Mouse (Mus musculus): ENCODE data around the gene Gm14137. TPM values are rescaled to one million over a fixed set of nuclear protein-coding genes. Genes with fewer than 3 reads are reported as not detected.

Gm14137 gene
- polyA plus RNA-seq, 1 experiment: 0.26 TPM

DNA sequence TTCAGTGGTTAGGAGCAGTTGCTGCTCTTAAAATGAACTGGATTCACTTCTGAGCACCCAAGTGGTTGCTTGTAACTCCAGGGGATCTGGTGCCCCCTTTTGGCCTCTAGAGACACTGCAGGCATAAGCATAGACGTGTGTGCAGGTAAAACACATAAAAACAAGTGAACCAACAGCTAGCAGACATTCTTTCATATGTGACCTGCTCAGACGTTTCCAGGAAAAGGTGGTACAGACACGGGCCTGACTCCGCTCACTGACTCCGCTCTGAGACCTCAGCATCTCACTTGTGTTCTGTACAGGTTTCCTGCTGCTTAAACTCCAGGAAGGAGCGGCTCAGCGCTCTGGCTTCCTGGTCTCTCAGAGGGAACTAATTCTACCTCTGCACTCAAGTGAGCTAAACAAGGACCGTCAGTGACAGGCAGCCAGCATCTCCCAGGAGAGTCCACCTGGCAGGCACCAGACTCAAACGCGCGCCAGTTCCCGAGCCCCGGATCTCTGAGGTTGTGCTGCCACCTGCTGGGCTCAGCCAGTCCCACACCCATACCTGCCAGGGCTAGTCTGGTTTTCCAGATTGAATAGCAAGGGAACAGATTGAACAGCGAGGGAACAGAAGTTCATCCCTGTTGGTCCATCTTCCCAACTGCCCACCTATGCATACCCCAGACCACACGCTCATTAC lies 14.9 kb downstream of the Gm14137 start:
- peak; percentile 59 to 81 for DNase-seq (ENCODE audit: low read depth in 1 of 2, low spot score in 2 of 2)
- no peak for TF ChIP-seq POLR2A (IDR thresholded peaks at IDR 0.05; ENCODE audit: low read depth, low read length)
- TF ChIP-seq CTCF (IDR thresholded peaks at IDR 0.05; ENCODE audit: extremely low read depth, insufficient read depth, insufficient read length, insufficient replicate concordance): peak; percentile 98
- H3K36me3 ChIP-seq (ENCODE audit: control insufficient read depth, insufficient read depth, low read length): peaks cover 9% of the 10 kb centered on the region
- peaks cover 2% of the 10 kb centered on the region; the same call in 1 of the 2 replicates for H3K4me1 ChIP-seq (ENCODE audit: control insufficient read depth, insufficient read depth, insufficient read length)
- peak overlapping the region; percentile 29 for H3K4me3 ChIP-seq (ENCODE audit: extremely low read depth, insufficient read depth, insufficient read length)
- no peaks in the 10 kb centered on the region for H3K27me3 ChIP-seq (ENCODE audit: control insufficient read depth, insufficient read depth, low read length)
- no peak overlapping the region for H3K27ac ChIP-seq (ENCODE audit: insufficient read depth, low read length)
- 3% methylated on average over 15 of the region's 15 CpGs for WGBS

DNA sequence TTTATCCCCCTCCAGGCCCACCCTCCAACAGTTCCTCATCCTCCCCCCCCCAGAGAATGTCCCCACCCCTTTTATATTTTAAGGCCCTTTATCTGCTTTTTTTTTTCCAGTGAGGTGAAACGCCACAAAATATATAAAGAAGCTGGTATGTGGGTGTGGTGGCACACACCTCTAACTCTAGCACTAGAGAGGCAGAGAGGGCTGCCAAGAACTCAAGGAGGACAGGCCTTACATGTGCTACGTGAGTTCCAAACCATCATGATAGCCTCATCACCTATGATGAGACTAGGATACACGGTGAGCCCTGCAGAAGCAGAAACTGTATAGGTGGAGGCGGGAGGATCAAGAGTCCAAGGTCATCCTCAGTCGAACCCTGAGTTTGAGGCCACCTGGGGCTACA lies 16.7 kb downstream of the Gm14137 start:
- peaks cover 2% of the 10 kb centered on the region; the same call in 1 of the 2 replicates for H3K4me1 ChIP-seq (ENCODE audit: control insufficient read depth, insufficient read depth, insufficient read length)
- H3K4me3 ChIP-seq (ENCODE audit: extremely low read depth, insufficient read depth, insufficient read length): no peak overlapping the region
- no peak for DNase-seq (ENCODE audit: low read depth in 1 of 2, low spot score in 2 of 2)
- TF ChIP-seq CTCF (IDR thresholded peaks at IDR 0.05; ENCODE audit: extremely low read depth, insufficient read depth, insufficient read length, insufficient replicate concordance) (no peak), POLR2A (IDR thresholded peaks at IDR 0.05; ENCODE audit: low read depth, low read length) (no peak)
- H3K27me3 ChIP-seq (ENCODE audit: control insufficient read depth, insufficient read depth, low read length): no peaks in the 10 kb centered on the region
- 82% methylated on average over 5 of the region's 5 CpGs for WGBS
- H3K36me3 ChIP-seq (ENCODE audit: control insufficient read depth, insufficient read depth, low read length): peaks cover 2% of the 10 kb centered on the region; the same call in 1 of the 2 replicates
- H3K27ac ChIP-seq (ENCODE audit: insufficient read depth, low read length): no peak overlapping the region

- H3K27me3 ChIP-seq (ENCODE audit: control insufficient read depth, insufficient read depth, low read length): no peaks in the 10 kb centered on the region
- H3K4me3 ChIP-seq (ENCODE audit: extremely low read depth, insufficient read depth, insufficient read length): no peak overlapping the region
- peaks cover under 1% of the 10 kb centered on the region; the same call in 1 of the 2 replicates for H3K4me1 ChIP-seq (ENCODE audit: control insufficient read depth, insufficient read depth, insufficient read length)
- H3K36me3 ChIP-seq (ENCODE audit: control insufficient read depth, insufficient read depth, low read length): no peaks in the 10 kb centered on the region
- no peak for TF ChIP-seq CTCF (IDR thresholded peaks at IDR 0.05; ENCODE audit: extremely low read depth, insufficient read depth, insufficient read length, insufficient replicate concordance)
- no peak for TF ChIP-seq POLR2A (IDR thresholded peaks at IDR 0.05; ENCODE audit: low read depth, low read length)
- 95% methylated on average over 5 of the region's 5 CpGs for WGBS
- DNase-seq (ENCODE audit: low read depth in 1 of 2, low spot score in 2 of 2): no peak
- H3K27ac ChIP-seq (ENCODE audit: insufficient read depth, low read length): no peak overlapping the region
Measured at GRCm38 (mm10) chr2:119194140-119194539, 19.8 kb downstream of the Gm14137 start.

- TF ChIP-seq POLR2A (IDR thresholded peaks at IDR 0.05; ENCODE audit: low read depth, low read length) (no peak), CTCF (IDR thresholded peaks at IDR 0.05; ENCODE audit: extremely low read depth, insufficient read depth, insufficient read length, insufficient replicate concordance) (no peak)
Measured at GRCm38 (mm10) chr2:119196316-119197108, 22.2 kb downstream of the Gm14137 start.

DNA sequence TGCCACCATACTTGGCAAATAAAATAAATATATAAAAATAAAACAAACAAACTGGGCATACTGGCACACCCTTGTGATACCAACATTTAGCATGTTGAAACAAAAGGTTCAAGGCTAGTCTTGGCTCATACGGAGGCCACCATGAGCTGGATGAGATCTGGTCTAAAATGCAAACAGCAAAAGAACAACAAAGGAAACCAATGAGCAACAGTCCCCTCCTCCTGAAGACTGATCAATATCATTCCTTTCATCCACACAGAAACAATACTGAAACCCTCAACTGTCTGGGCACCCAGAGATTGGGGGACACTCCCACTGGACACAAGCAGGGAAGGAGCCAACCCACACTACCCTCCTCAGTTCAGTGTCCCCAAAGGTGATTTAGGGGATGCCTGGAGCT lies 23.2 kb downstream of the Gm14137 start:
- H3K4me3 ChIP-seq (ENCODE audit: extremely low read depth, insufficient read depth, insufficient read length): no peak overlapping the region
- no peaks in the 10 kb centered on the region for H3K4me1 ChIP-seq (ENCODE audit: control insufficient read depth, insufficient read depth, insufficient read length)
- no peak for DNase-seq (ENCODE audit: low read depth in 1 of 2, low spot score in 2 of 2)
- WGBS: 90% methylated on average over 1 of the region's 1 CpGs
- H3K27ac ChIP-seq (ENCODE audit: insufficient read depth, low read length): no peak overlapping the region
- H3K27me3 ChIP-seq (ENCODE audit: control insufficient read depth, insufficient read depth, low read length): no peaks in the 10 kb centered on the region
- no peaks in the 10 kb centered on the region for H3K36me3 ChIP-seq (ENCODE audit: control insufficient read depth, insufficient read depth, low read length)
- TF ChIP-seq CTCF (IDR thresholded peaks at IDR 0.05; ENCODE audit: extremely low read depth, insufficient read depth, insufficient read length, insufficient replicate concordance) (no peak), POLR2A (IDR thresholded peaks at IDR 0.05; ENCODE audit: low read depth, low read length) (no peak)

More at GRCm38 (mm10) chr2:119196316-119197108, 22.2 kb downstream of the Gm14137 start:
- Histone ChIP-seq H3K27ac (ENCODE audit: insufficient read depth, low read length) (no peak overlapping the region), H3K36me3 (ENCODE audit: control insufficient read depth, insufficient read depth, low read length) (no peaks in the 10 kb centered on the region), H3K27me3 (ENCODE audit: control insufficient read depth, insufficient read depth, low read length) (no peaks in the 10 kb centered on the region), H3K4me3 (ENCODE audit: extremely low read depth, insufficient read depth, insufficient read length) (no peak overlapping the region), H3K4me1 (ENCODE audit: control insufficient read depth, insufficient read depth, insufficient read length) (no peaks in the 10 kb centered on the region)
- 85% methylated on average over 4 of the region's 4 CpGs for WGBS
- DNase-seq (ENCODE audit: low read depth in 1 of 2, low spot score in 2 of 2): no peak

- Histone ChIP-seq H3K4me3 (ENCODE audit: extremely low read depth, insufficient read depth, insufficient read length) (no peak overlapping the region), H3K4me1 (ENCODE audit: control insufficient read depth, insufficient read depth, insufficient read length) (no peaks in the 10 kb centered on the region), H3K27ac (ENCODE audit: insufficient read depth, low read length) (no peak overlapping the region), H3K27me3 (ENCODE audit: control insufficient read depth, insufficient read depth, low read length) (no peaks in the 10 kb centered on the region), H3K36me3 (ENCODE audit: control insufficient read depth, insufficient read depth, low read length) (no peaks in the 10 kb centered on the region)
- DNase-seq (ENCODE audit: low read depth in 1 of 2, low spot score in 2 of 2): no peak
- TF ChIP-seq POLR2A (IDR thresholded peaks at IDR 0.05; ENCODE audit: low read depth, low read length): no peak
- no peak for TF ChIP-seq CTCF (IDR thresholded peaks at IDR 0.05; ENCODE audit: extremely low read depth, insufficient read depth, insufficient read length, insufficient replicate concordance)
- WGBS: 90% methylated on average over 1 of the region's 1 CpGs
Measured at GRCm38 (mm10) chr2:119198049-119198448, 23.7 kb downstream of the Gm14137 start.

Measured in spleen, adult 2 months (tissue).